Mouse (Mus musculus) left cerebral cortex, adult 8-10 months (tissue): ENCODE results near the gene Mrgpre. TPM values are rescaled to one million over a fixed set of nuclear protein-coding genes. Genes with fewer than 3 reads are reported as not detected.
A peak's percentile ranks its signal among the peaks of the same experiment; 100 is the strongest.

Experiments used
- DNase-seq, 2 experiments: peaks; one replicate each; pipeline ENCODE4 v3.0.0; 2022; ENCODE audit warnings: low spot score in 2 of 2
- microRNA-seq, 2 experiments: library from miRNA; unstranded; fragments of <30 nt; microRNA quantifications; one replicate each; pipeline ENCODE4 v1.2.0; 2022
- total RNA-seq, 4 experiments: library from RNA; stranded (reverse); gene quantifications; 2 replicates each; pipeline ENCODE4 v1.2.4; 2022

Mrgpre gene
- total RNA-seq, 4 experiments from 2014 or later, result 7.0 to 8.4 (median 7.8) TPM

- DNase-seq, result peak; percentile 50 to 66
Measured at GRCm38 (mm10) chr7:143739511-143740461, 44.5 kb downstream of the Mrgpre start.

GRCm38 (mm10) chr7:143738601-143739006, 45.7 kb downstream of the Mrgpre start:
- peak in 1 of 2 experiments; percentile 14 for DNase-seq

GRCm38 (mm10) chr7:143738194-143738593, 46.1 kb downstream of the Mrgpre start:
- DNase-seq, result no peak

GRCm38 (mm10) chr7:143733746-143734145, 50.6 kb downstream of the Mrgpre start:
- peak in 1 of 2 experiments; percentile 43 for DNase-seq

- DNase-seq, result no peak
Measured at GRCm38 (mm10) chr7:143729886-143730285, 54.4 kb downstream of the Mrgpre start.

Small RNAs within 50 kb of the gene (microRNA-seq; reads per million reads assigned to microRNA genes)
- 0 reads per million in 2 experiments for gene Gm22064

Other genes starting within 250 kb of the Mrgpre start
- 100 to 1,000 TPM; 106 to 123 (median 113) TPM for gene Nap1l4, start 235.4 kb downstream of the Mrgpre start, total RNA-seq
- gene Cars, start 184.4 kb downstream of the Mrgpre start, total RNA-seq, result 10 to 100 TPM; 50.1 to 58.2 (median 54.2) TPM
- gene Tnfrsf26, start 155.8 kb downstream of the Mrgpre start, total RNA-seq, result not detected
- gene Tnfrsf22, start 134.8 kb downstream of the Mrgpre start, total RNA-seq, result 1 to 10 TPM; 1.0 to 2.9 (median 2.8) TPM
- gene Tnfrsf23, start 98.6 kb downstream of the Mrgpre start, total RNA-seq, result 1 to 10 TPM in 2 of 4 experiments, under 1 TPM in 2; 0.72 to 2.3 (median 1.1) TPM
- 10 to 100 TPM; 32.1 to 43.1 (median 38.2) TPM for gene Osbpl5, start 27.5 kb downstream of the Mrgpre start, total RNA-seq
- gene Mrgprg, start 17.5 kb downstream of the Mrgpre start, total RNA-seq, result not detected
- 1 to 10 TPM; 5.4 to 7.8 (median 5.7) TPM for gene Nadsyn1, start 38.3 kb upstream of the Mrgpre start, total RNA-seq
- 10 to 100 TPM; 37.6 to 43.0 (median 39.8) TPM for gene Dhcr7, start 38.6 kb upstream of the Mrgpre start, total RNA-seq
- gene Gm498, start 82.3 kb upstream of the Mrgpre start, total RNA-seq, result not detected
- gene Shank2, start 217.4 kb upstream of the Mrgpre start, total RNA-seq, result 100 to 1,000 TPM; 108 to 123 (median 112) TPM